Mouse (Mus musculus): ENCODE measurements around the gene Gm11596.

GRCm38 (mm10) chr11:99768410-99768809 is 24.9 kb downstream of the Gm11596 start:
- no peak for TF ChIP-seq CTCF (IDR thresholded peaks at IDR 0.05; ENCODE audit: borderline replicate concordance, insufficient read depth, low read length)
- TF ChIP-seq POLR2A (IDR thresholded peaks at IDR 0.05; ENCODE audit: low read depth, low read length), result no peak

All from embryonic fibroblast, embryonic 13.5 days (primary cell).